Mouse (Mus musculus) kidney, embryonic 15.5 days (tissue): ENCODE results near the gene Theg. TPM values are rescaled to one million over a fixed set of nuclear protein-coding genes. Genes with fewer than 3 reads are reported as not detected.

Experiments used
- ATAC-seq: fragments of 200-750 bp; cut with Nextera tagmentation; replicated peaks from 2 replicates; pipeline ENCODE4 v1.8.0; 2017; ENCODE audit warnings: moderate TSS enrichment; ENCODE audit not compliant: low FRiP score
- H3K27ac ChIP-seq: fragments of 300-500 bp; sonication (generic); 2 replicates; pipeline ENCODE4 v1.5.1; 2015; ENCODE audit warnings: mild to moderate bottlenecking, inconsistent platforms
- H3K27me3 ChIP-seq: fragments of 300-500 bp; sonication (generic); 2 replicates; pipeline ENCODE4 v1.6.1; 2015; ENCODE audit warnings: inconsistent platforms
- H3K36me3 ChIP-seq: fragments of 300-500 bp; sonication (generic); 2 replicates; pipeline ENCODE4 v1.6.1; 2015; ENCODE audit warnings: inconsistent platforms
- H3K4me1 ChIP-seq: fragments of 300-500 bp; sonication (generic); 2 replicates; pipeline ENCODE4 v1.6.1; 2015; ENCODE audit warnings: inconsistent platforms
- H3K4me2 ChIP-seq: fragments of 300-500 bp; sonication (generic); 2 replicates; pipeline ENCODE4 v1.6.1; 2015; ENCODE audit warnings: moderate library complexity, mild to moderate bottlenecking, inconsistent platforms
- H3K4me3 ChIP-seq: fragments of 300-500 bp; sonication (generic); replicated peaks from 2 replicates; pipeline ENCODE4 v1.5.1; 2015; ENCODE audit warnings: mild to moderate bottlenecking, inconsistent platforms
- H3K9ac ChIP-seq: fragments of 300-500 bp; sonication (generic); 2 replicates; pipeline ENCODE4 v1.6.1; 2015; ENCODE audit warnings: mild to moderate bottlenecking, inconsistent platforms
- H3K9me3 ChIP-seq: fragments of 300-500 bp; sonication (generic); replicated peaks from 2 replicates; pipeline ENCODE4 v1.6.1; 2016; ENCODE audit warnings: inconsistent platforms
- WGBS: fragments of 180-500 bp; shearing (Covaris S2); methylation state at CpG from one replicate; pipeline ENCODE4 v1.1.7; 2015; ENCODE audit warnings: mixed read lengths; 5-methylcytosine and 5-hydroxymethylcytosine counted together
- polyA plus RNA-seq: library from polyadenylated mRNA; unstranded; fragments of >200 nt; fragmentation: Nextera tagmentation; extraction: Ambion mirVana; gene quantifications from 2 replicates; pipeline ENCODE4 v1.2.1, GENCODE M21; 2015

The Theg gene
- polyA plus RNA-seq, 1 experiment from 2014 or later = not detected

GRCm38 (mm10) chr10:79586243-79586642 lies 888 bp downstream of the Theg start:
- Histone ChIP-seq H3K4me3 (no peak overlapping the region), H3K4me1 (no peaks in the 10 kb centered on the region), H3K4me2 (no peak overlapping the region), H3K36me3 (no peaks in the 10 kb centered on the region), H3K9ac (no peak overlapping the region), H3K9me3 (no peaks in the 10 kb centered on the region), H3K27me3 (no peaks in the 10 kb centered on the region), H3K27ac (no peak overlapping the region)
- no peak for ATAC-seq
- 66% methylated on average over 8 of the region's 8 CpGs for WGBS

GRCm38 (mm10) chr10:79585723-79586122 lies 1.4 kb downstream of the Theg start:
- no peak overlapping the region for H3K4me2 ChIP-seq
- WGBS = 96% methylated on average over 5 of the region's 5 CpGs
- H3K9me3 ChIP-seq = no peaks in the 10 kb centered on the region
- H3K4me3 ChIP-seq = no peak overlapping the region
- no peaks in the 10 kb centered on the region for H3K36me3 ChIP-seq
- H3K27me3 ChIP-seq = no peaks in the 10 kb centered on the region
- H3K27ac ChIP-seq = no peak overlapping the region
- H3K9ac ChIP-seq = no peak overlapping the region
- no peaks in the 10 kb centered on the region for H3K4me1 ChIP-seq
- ATAC-seq = no peak

- Histone ChIP-seq H3K4me2 (no peak overlapping the region), H3K36me3 (no peaks in the 10 kb centered on the region), H3K27me3 (no peaks in the 10 kb centered on the region), H3K4me1 (no peaks in the 10 kb centered on the region), H3K9ac (no peak overlapping the region), H3K4me3 (no peak overlapping the region), H3K27ac (no peak overlapping the region), H3K9me3 (no peaks in the 10 kb centered on the region)
- ATAC-seq = no peak
- WGBS = 86% methylated on average over 6 of the region's 6 CpGs
Measured at GRCm38 (mm10) chr10:79585136-79585535, 2.0 kb downstream of the Theg start.

GRCm38 (mm10) chr10:79584426-79584825 lies 2.7 kb downstream of the Theg start:
- Histone ChIP-seq H3K4me1 (no peaks in the 10 kb centered on the region), H3K27me3 (no peaks in the 10 kb centered on the region), H3K27ac (no peak overlapping the region), H3K9ac (no peak overlapping the region), H3K9me3 (no peaks in the 10 kb centered on the region), H3K4me3 (no peak overlapping the region), H3K36me3 (no peaks in the 10 kb centered on the region), H3K4me2 (no peak overlapping the region)
- ATAC-seq = no peak
- WGBS = 61% methylated on average over 9 of the region's 9 CpGs

GRCm38 (mm10) chr10:79584021-79584420 lies 3.1 kb downstream of the Theg start:
- Histone ChIP-seq H3K4me3 (no peak overlapping the region), H3K4me1 (no peaks in the 10 kb centered on the region), H3K27ac (no peak overlapping the region), H3K9ac (no peak overlapping the region), H3K27me3 (no peaks in the 10 kb centered on the region), H3K9me3 (no peaks in the 10 kb centered on the region), H3K36me3 (no peaks in the 10 kb centered on the region), H3K4me2 (no peak overlapping the region)
- 64% methylated on average over 7 of the region's 7 CpGs for WGBS
- no peak for ATAC-seq

- no peaks in the 10 kb centered on the region for H3K36me3 ChIP-seq
- H3K4me1 ChIP-seq = no peaks in the 10 kb centered on the region
- H3K4me3 ChIP-seq = no peak overlapping the region
- WGBS = 86% methylated on average over 8 of the region's 8 CpGs
- no peaks in the 10 kb centered on the region for H3K9me3 ChIP-seq
- no peak for ATAC-seq
- no peak overlapping the region for H3K4me2 ChIP-seq
- no peak overlapping the region for H3K27ac ChIP-seq
- H3K27me3 ChIP-seq = 0 out of 2 replicates have a peak, but pooled peaks cover 5% of the 10 kb centered on the region
- H3K9ac ChIP-seq = no peak overlapping the region
Measured at GRCm38 (mm10) chr10:79581501-79581900, 5.6 kb downstream of the Theg start.

- Histone ChIP-seq H3K9ac (no peak overlapping the region), H3K4me2 (no peak overlapping the region), H3K36me3 (no peaks in the 10 kb centered on the region), H3K4me3 (no peak overlapping the region), H3K4me1 (no peaks in the 10 kb centered on the region), H3K9me3 (no peaks in the 10 kb centered on the region), H3K27me3 (0 out of 2 replicates have a peak, but pooled peaks cover 5% of the 10 kb centered on the region), H3K27ac (no peak overlapping the region)
- 44% methylated on average over 6 of the region's 6 CpGs for WGBS
- no peak for ATAC-seq
Measured at GRCm38 (mm10) chr10:79580811-79581210, 6.3 kb downstream of the Theg start.

GRCm38 (mm10) chr10:79580356-79580755 lies 6.8 kb downstream of the Theg start:
- no peaks in the 10 kb centered on the region; the same call in 1 of the 2 replicates for H3K4me1 ChIP-seq
- no peak overlapping the region for H3K9ac ChIP-seq
- no peak overlapping the region for H3K4me3 ChIP-seq
- ATAC-seq = no peak
- no peaks in the 10 kb centered on the region for H3K9me3 ChIP-seq
- H3K4me2 ChIP-seq = no peak overlapping the region
- H3K36me3 ChIP-seq = no peaks in the 10 kb centered on the region
- H3K27ac ChIP-seq = no peak overlapping the region
- H3K27me3 ChIP-seq = 0 out of 2 replicates have a peak, but pooled peaks cover 5% of the 10 kb centered on the region
- WGBS = 72% methylated on average over 7 of the region's 7 CpGs

- 75% methylated on average over 12 of the region's 12 CpGs for WGBS
- ATAC-seq = no peak
- no peaks in the 10 kb centered on the region; the same call in 1 of the 2 replicates for H3K4me1 ChIP-seq
Measured at GRCm38 (mm10) chr10:79579781-79580180, 7.3 kb downstream of the Theg start.

GRCm38 (mm10) chr10:79578891-79579290 lies 8.2 kb downstream of the Theg start:
- no peak overlapping the region for H3K4me3 ChIP-seq
- H3K27ac ChIP-seq = no peak overlapping the region
- 82% methylated on average over 7 of the region's 7 CpGs for whole genome bisulfite sequencing
- no peak overlapping the region for H3K4me2 ChIP-seq
- ATAC-seq = no peak
- no peak overlapping the region for H3K9ac ChIP-seq
- no peaks in the 10 kb centered on the region for H3K9me3 ChIP-seq
- 0 out of 2 replicates have a peak, but pooled peaks cover 5% of the 10 kb centered on the region for H3K27me3 ChIP-seq
- H3K4me1 ChIP-seq = no peaks in the 10 kb centered on the region; the same call in 1 of the 2 replicates
- no peaks in the 10 kb centered on the region for H3K36me3 ChIP-seq

More at GRCm38 (mm10) chr10:79579781-79580180, 7.3 kb downstream of the Theg start:
- H3K9ac ChIP-seq = no peak overlapping the region
- H3K4me2 ChIP-seq = no peak overlapping the region
- no peak overlapping the region for H3K4me3 ChIP-seq
- no peaks in the 10 kb centered on the region for H3K9me3 ChIP-seq
- H3K27ac ChIP-seq = no peak overlapping the region
- 0 out of 2 replicates have a peak, but pooled peaks cover 5% of the 10 kb centered on the region for H3K27me3 ChIP-seq
- H3K36me3 ChIP-seq = no peaks in the 10 kb centered on the region

GRCm38 (mm10) chr10:79578276-79578675 lies 8.9 kb downstream of the Theg start:
- Histone ChIP-seq H3K9ac (no peak overlapping the region), H3K36me3 (no peaks in the 10 kb centered on the region), H3K27me3 (0 out of 2 replicates have a peak, but pooled peaks cover 5% of the 10 kb centered on the region), H3K4me1 (no peaks in the 10 kb centered on the region; the same call in 1 of the 2 replicates), H3K4me3 (no peak overlapping the region), H3K9me3 (no peaks in the 10 kb centered on the region), H3K27ac (no peak overlapping the region), H3K4me2 (no peak overlapping the region)
- 73% methylated on average over 9 of the region's 9 CpGs for WGBS
- no peak for ATAC-seq

GRCm38 (mm10) chr10:79577376-79577775 lies 9.8 kb downstream of the Theg start:
- 76% methylated on average over 4 of the region's 4 CpGs for WGBS
- Histone ChIP-seq H3K36me3 (no peaks in the 10 kb centered on the region), H3K4me2 (no peak overlapping the region), H3K9ac (no peak overlapping the region), H3K27me3 (0 out of 2 replicates have a peak, but pooled peaks cover 5% of the 10 kb centered on the region), H3K9me3 (no peaks in the 10 kb centered on the region), H3K4me1 (no peaks in the 10 kb centered on the region; the same call in 1 of the 2 replicates), H3K4me3 (no peak overlapping the region), H3K27ac (no peak overlapping the region)
- no peak for ATAC-seq

- H3K36me3 ChIP-seq = no peaks in the 10 kb centered on the region
- no peak overlapping the region for H3K9ac ChIP-seq
- no peaks in the 10 kb centered on the region for H3K9me3 ChIP-seq
- H3K4me1 ChIP-seq = no peaks in the 10 kb centered on the region; the same call in 1 of the 2 replicates
- H3K27me3 ChIP-seq = 0 out of 2 replicates have a peak, but pooled peaks cover 5% of the 10 kb centered on the region
- H3K27ac ChIP-seq = no peak overlapping the region
- ATAC-seq = no peak
- H3K4me2 ChIP-seq = no peak overlapping the region
- no peak overlapping the region for H3K4me3 ChIP-seq
- WGBS = 67% methylated on average over 6 of the region's 6 CpGs
Measured at GRCm38 (mm10) chr10:79575754-79576153, 11.4 kb downstream of the Theg start.
